Comparison of ENCODE assay signal across 13 mouse cellular contexts in the genomic region with DNA sequence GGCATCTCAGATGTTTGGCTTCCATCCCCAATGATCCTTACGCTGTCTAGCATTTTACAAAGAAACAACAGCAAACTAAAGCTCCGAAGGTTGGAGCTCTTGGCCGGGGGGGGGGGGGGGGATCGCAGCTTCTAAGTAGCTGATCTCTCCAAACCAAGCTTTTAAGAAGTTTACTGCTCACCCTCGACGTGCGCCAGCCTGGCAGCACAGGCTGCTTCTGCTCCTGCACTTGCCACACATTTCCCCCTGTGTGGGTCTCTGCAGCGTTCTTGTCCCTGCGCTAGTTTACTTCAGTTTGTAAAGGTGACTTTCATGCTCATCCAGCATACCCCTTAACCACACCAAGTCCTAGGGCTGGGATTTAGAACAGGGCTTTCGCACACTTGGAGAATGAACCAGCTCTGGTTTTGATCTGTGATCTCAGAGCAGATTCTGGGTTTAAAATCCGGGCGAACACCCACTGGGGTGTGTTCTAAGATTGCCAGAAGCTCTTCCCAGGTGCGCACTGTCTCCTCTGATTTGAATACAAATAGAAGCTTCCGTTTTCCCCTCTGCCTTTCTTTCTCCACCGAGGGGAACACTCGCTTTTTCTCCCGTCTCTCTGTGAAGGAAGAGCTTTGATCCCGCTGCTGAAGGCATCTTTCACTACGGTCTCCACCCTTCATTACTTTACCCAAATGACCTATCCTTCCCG. TPM values are rescaled to one million over a fixed set of nuclear protein-coding genes. Genes with fewer than 3 reads are reported as not detected.
DNase-seq lines count a peak whose midpoint lies in the region; ATAC-seq and TF ChIP-seq lines count a peak whose summit lies in the region.
"Had no signal": no experiment of that assay in that cellular context is flagged by ENCODE, and none has a peak within 500 bp of the region (broad histone marks: within the 10 kb centered on the region; RNA-seq: fewer than 3 reads in every experiment).

No protein-coding gene starts in this region.

- 2% methylated on average over 20 of the region's 20 CpGs for WGBS in embryonic facial prominence, embryonic 13.5 days
- WGBS in hindbrain, embryonic 13.5 days, result 2% methylated on average over 20 of the region's 20 CpGs
- 2% methylated on average over 20 of the region's 20 CpGs for WGBS in neural tube, embryonic 13.5 days

- H3K9me3 ChIP-seq in embryonic facial prominence, embryonic 13.5 days, result no peaks in the 10 kb centered on the region
- no peaks in the 10 kb centered on the region for H3K9me3 ChIP-seq in hindbrain, embryonic 13.5 days
- no peaks in the 10 kb centered on the region for H3K9me3 ChIP-seq in neural tube, embryonic 13.5 days

- no peak for TF ChIP-seq CTCF in layer of hippocampus, adult 2 months (conservative IDR thresholded peaks at IDR 0.05)

- ATAC-seq in embryonic facial prominence, embryonic 13.5 days (ENCODE audit: insufficient number of reproducible peaks, insufficient read depth, low FRiP score, low TSS enrichment, low read depth), result no peak
- no peak for ATAC-seq in hindbrain, embryonic 13.5 days (ENCODE audit: low FRiP score)
- ATAC-seq in neural tube, embryonic 13.5 days (ENCODE audit: low read depth), result no peak

- peak overlapping the region; percentile 39; the same call in 1 of the 2 replicates for H3K27ac ChIP-seq in layer of hippocampus, adult 2 months
- no peak overlapping the region for H3K27ac ChIP-seq in embryonic facial prominence, embryonic 13.5 days
- H3K27ac ChIP-seq in hindbrain, embryonic 13.5 days, result no peak overlapping the region
- H3K27ac ChIP-seq in neural tube, embryonic 13.5 days (replicated peaks), result no peak overlapping the region
- H3K27ac ChIP-seq: gastrocnemius, adult 2 months had no signal

- H3K4me1 ChIP-seq in embryonic facial prominence, embryonic 13.5 days, result peaks cover 8% of the 10 kb centered on the region
- peaks cover 22% of the 10 kb centered on the region for H3K4me1 ChIP-seq in hindbrain, embryonic 13.5 days (replicated peaks)
- peaks cover 22% of the 10 kb centered on the region for H3K4me1 ChIP-seq in neural tube, embryonic 13.5 days (replicated peaks)

- no peak overlapping the region for H3K9ac ChIP-seq in embryonic facial prominence, embryonic 13.5 days
- H3K9ac ChIP-seq in hindbrain, embryonic 13.5 days, result peak overlapping the region; percentile 57
- peak overlapping the region; percentile 61 for H3K9ac ChIP-seq in neural tube, embryonic 13.5 days

- H3K4me2 ChIP-seq in embryonic facial prominence, embryonic 13.5 days, result peak overlapping the region; percentile 54; the same call in 1 of the 2 replicates
- peak overlapping the region; percentile 93 for H3K4me2 ChIP-seq in hindbrain, embryonic 13.5 days
- peak overlapping the region; percentile 85 for H3K4me2 ChIP-seq in neural tube, embryonic 13.5 days

- H3K4me3 ChIP-seq in layer of hippocampus, adult 2 months, result peak overlapping the region; percentile 53
- 0 out of 2 replicates have a peak overlapping the region, but pooled peaks have one; percentile 31 for H3K4me3 ChIP-seq in embryonic facial prominence, embryonic 13.5 days
- H3K4me3 ChIP-seq in hindbrain, embryonic 13.5 days, result peak overlapping the region; percentile 48
- peak overlapping the region; percentile 42 for H3K4me3 ChIP-seq in neural tube, embryonic 13.5 days
- H3K4me3 ChIP-seq: gastrocnemius, adult 2 months had no signal

- DNase-seq in layer of hippocampus, adult 2 months (ENCODE audit: low spot score in 2 of 2), result no peak
- no peak for DNase-seq in layer of hippocampus, adult 9-11 months
- DNase-seq in adrenal gland, postnatal 36 days, result no peak
- no peak for DNase-seq in adrenal gland, adult 18-20 months (ENCODE audit: low spot score in 2 of 2)
- no peak for DNase-seq in frontal cortex, adult 2 months (ENCODE audit: extremely low spot score in 1 of 2, low spot score in 1 of 2)
- DNase-seq: gastrocnemius, adult 2 months; lung, adult 2 months had no signal

- H3K36me3 ChIP-seq in embryonic facial prominence, embryonic 13.5 days, result no peaks in the 10 kb centered on the region
- H3K36me3 ChIP-seq in hindbrain, embryonic 13.5 days, result no peaks in the 10 kb centered on the region
- H3K36me3 ChIP-seq in neural tube, embryonic 13.5 days, result no peaks in the 10 kb centered on the region

- H3K27me3 ChIP-seq in embryonic facial prominence, embryonic 13.5 days, result peaks cover 68% of the 10 kb centered on the region
- H3K27me3 ChIP-seq in hindbrain, embryonic 13.5 days, result peaks cover 65% of the 10 kb centered on the region
- peaks cover 66% of the 10 kb centered on the region for H3K27me3 ChIP-seq in neural tube, embryonic 13.5 days

RNA-seq across cellular contexts. Expression of a gene that starts 0.4 kb away (rescaled TPM):
- 1 to 10 TPM in 1 of 2 experiments, under 1 TPM in 1; 0.93 to 1.8 TPM for total RNA-seq in layer of hippocampus, adult 2 months (2021)
- polyA plus RNA-seq in embryonic facial prominence, embryonic 13.5 days (2015; fragmentation: Nextera tagmentation; extraction: Ambion mirVana), result not detected in 2 replicates
- polyA plus RNA-seq in hindbrain, embryonic 13.5 days (2015; fragmentation: Nextera tagmentation; extraction: Ambion mirVana), result 0.25 and 0.29 TPM in 2 replicates
- 0.92 and 0.94 TPM in 2 replicates for polyA plus RNA-seq in neural tube, embryonic 13.5 days (2015; fragmentation: Nextera tagmentation; extraction: Ambion mirVana)
- total RNA-seq in adrenal gland, postnatal 36 days (2021), result not detected
- not detected for total RNA-seq in adrenal gland, adult 18-20 months (2021)
- polyA plus RNA-seq in frontal cortex, adult 2 months (2012; rRNA removed), result 0.02 TPM in 1 of 2 replicates, not detected in the other
- total RNA-seq: gastrocnemius, adult 2 months; heart, postnatal 25 days had no signal
- polyA plus RNA-seq: limb, embryonic 11.5 days; lung, adult 2 months; stomach, embryonic 14.5 days had no signal

RNA-seq across cellular contexts. Expression of a gene that starts 53.9 kb away (rescaled TPM):
- total RNA-seq in layer of hippocampus, adult 2 months (2021), result 1 to 10 TPM in 1 of 2 experiments, under 1 TPM in 1; 0.83 to 1.4 TPM
- 0.07 and 0.08 TPM in 2 replicates for polyA plus RNA-seq in embryonic facial prominence, embryonic 13.5 days (2015; fragmentation: Nextera tagmentation; extraction: Ambion mirVana)
- 0.06 and 0.23 TPM in 2 replicates for polyA plus RNA-seq in hindbrain, embryonic 13.5 days (2015; fragmentation: Nextera tagmentation; extraction: Ambion mirVana)
- not detected in 2 replicates for polyA plus RNA-seq in neural tube, embryonic 13.5 days (2015; fragmentation: Nextera tagmentation; extraction: Ambion mirVana)
- 10 to 100 TPM in 1 of 2 experiments, 1 to 10 TPM in 1; 8.3 to 11.6 TPM for total RNA-seq in adrenal gland, postnatal 36 days (2021)
- total RNA-seq in adrenal gland, adult 18-20 months (2021), result 1 to 10 TPM; 6.1 to 8.6 TPM
- 2.0 and 2.2 TPM in 2 replicates for polyA plus RNA-seq in frontal cortex, adult 2 months (2012; rRNA removed)
